Mouse (Mus musculus) midbrain, embryonic 11.5 days (tissue): Measurements from ENCODE around the gene Ccdc17. TPM values are rescaled to one million over a fixed set of nuclear protein-coding genes. Genes with fewer than 3 reads are reported as not detected.

ENCODE experiments used
- ATAC-seq: fragments of 200-750 bp; cut with Nextera tagmentation; 2 replicates; pipeline ENCODE4 v1.8.0; 2017; ENCODE audit warnings: moderate TSS enrichment, moderate library complexity; ENCODE audit not compliant: low FRiP score
- DNase-seq: peaks from one replicate; pipeline ENCODE4 v3.0.0; 2015; ENCODE audit warnings: low spot score; ENCODE audit errors: missing footprints
- H3K27ac ChIP-seq: fragments of 300-500 bp; sonication (generic); 2 replicates; pipeline ENCODE4 v1.5.1; 2014; ENCODE audit warnings: low read depth, low read length
- H3K27me3 ChIP-seq: fragments of 300-500 bp; sonication (generic); 2 replicates; pipeline ENCODE4 v1.6.1; 2014; ENCODE audit warnings: mild to moderate bottlenecking, low read length, moderate library complexity, mixed read lengths; ENCODE audit not compliant: control insufficient read depth, insufficient read depth
- H3K36me3 ChIP-seq: fragments of 300-500 bp; sonication (generic); 2 replicates; pipeline ENCODE4 v1.6.1; 2014; ENCODE audit warnings: mild to moderate bottlenecking, low read length, moderate library complexity, mixed read lengths; ENCODE audit not compliant: control insufficient read depth, insufficient read depth
- H3K4me1 ChIP-seq: fragments of 300-500 bp; sonication (generic); 2 replicates; pipeline ENCODE4 v1.6.1; 2014; ENCODE audit warnings: low read length; ENCODE audit not compliant: control insufficient read depth, insufficient read depth
- H3K4me2 ChIP-seq: fragments of 300-500 bp; sonication (generic); 2 replicates; pipeline ENCODE4 v1.6.1; 2014; ENCODE audit warnings: mild to moderate bottlenecking, moderate library complexity
- H3K4me3 ChIP-seq: fragments of 300-500 bp; sonication (generic); 2 replicates; pipeline ENCODE4 v1.5.1; 2014; ENCODE audit warnings: low read depth, low read length
- H3K9ac ChIP-seq: fragments of 300-500 bp; sonication (generic); 2 replicates; pipeline ENCODE4 v1.6.1; 2014; ENCODE audit warnings: low read length
- H3K9me3 ChIP-seq: fragments of 300-500 bp; sonication (generic); 2 replicates; pipeline ENCODE4 v1.6.1; 2016; ENCODE audit warnings: low read length; ENCODE audit not compliant: control insufficient read depth
- WGBS: fragments of 180-500 bp; shearing (Covaris S2); extraction: QIAGEN DNeasy Blood & Tissue Kit; methylation state at CpG from one replicate; pipeline ENCODE4 v1.1.7; 2014; 5-methylcytosine and 5-hydroxymethylcytosine counted together
- polyA plus RNA-seq: library from polyadenylated mRNA; unstranded; fragments of >200 nt; fragmentation: Nextera tagmentation; extraction: Ambion mirVana; gene quantifications from 2 replicates; pipeline ENCODE4 v1.2.1, GENCODE M21; 2014

Ccdc17 gene
- polyA plus RNA-seq, 1 experiment from 2014 or later, result 1.7 TPM

GRCm38 (mm10) chr4:116596978-116597881, 776 bp downstream of the Ccdc17 start:
- peak overlapping the region; percentile 48; the same call in 1 of the 2 replicates for H3K27ac ChIP-seq
- no peaks in the 10 kb centered on the region for H3K9me3 ChIP-seq
- H3K9ac ChIP-seq, result peak overlapping the region; percentile 75
- peak overlapping the region; percentile 60 for H3K4me3 ChIP-seq
- ATAC-seq, result peak; percentile 94
- under 1% methylated on average over 50 of the region's 50 CpGs for WGBS
- H3K4me2 ChIP-seq, result peak overlapping the region; percentile 87
- peaks cover 15% of the 10 kb centered on the region for H3K4me1 ChIP-seq
- no peaks in the 10 kb centered on the region for H3K27me3 ChIP-seq
- peak; percentile 96 for DNase-seq
- peaks cover 14% of the 10 kb centered on the region; the same call in 1 of the 2 replicates for H3K36me3 ChIP-seq

- no peak overlapping the region for H3K27ac ChIP-seq
- H3K9me3 ChIP-seq, result no peaks in the 10 kb centered on the region
- no peak overlapping the region for H3K4me2 ChIP-seq
- no peaks in the 10 kb centered on the region for H3K4me1 ChIP-seq
- WGBS, result 95% methylated on average over 2 of the region's 2 CpGs
- no peaks in the 10 kb centered on the region for H3K27me3 ChIP-seq
- peaks cover 32% of the 10 kb centered on the region for H3K36me3 ChIP-seq
- DNase-seq, result no peak
- no peak for ATAC-seq
- H3K4me3 ChIP-seq, result no peak overlapping the region
- no peak overlapping the region for H3K9ac ChIP-seq
Observed at GRCm38 (mm10) chr4:116612621-116613020, 16.2 kb downstream of the Ccdc17 start.

GRCm38 (mm10) chr4:116615237-116615636, 18.8 kb downstream of the Ccdc17 start:
- no peak overlapping the region for H3K27ac ChIP-seq
- no peak for DNase-seq
- H3K9me3 ChIP-seq, result no peaks in the 10 kb centered on the region
- no peak overlapping the region for H3K9ac ChIP-seq
- 98% methylated on average over 2 of the region's 2 CpGs for WGBS
- H3K27me3 ChIP-seq, result no peaks in the 10 kb centered on the region
- no peak overlapping the region for H3K4me2 ChIP-seq
- no peaks in the 10 kb centered on the region for H3K4me1 ChIP-seq
- H3K36me3 ChIP-seq, result peaks cover 27% of the 10 kb centered on the region
- H3K4me3 ChIP-seq, result no peak overlapping the region
- no peak for ATAC-seq

- Histone ChIP-seq H3K9ac (no peak overlapping the region), H3K9me3 (no peaks in the 10 kb centered on the region), H3K4me2 (no peak overlapping the region; the same call in 1 of the 2 replicates), H3K4me1 (peaks cover 8% of the 10 kb centered on the region), H3K4me3 (no peak overlapping the region), H3K36me3 (peaks cover 15% of the 10 kb centered on the region), H3K27me3 (no peaks in the 10 kb centered on the region), H3K27ac (no peak overlapping the region)
- WGBS, result 94% methylated on average over 4 of the region's 4 CpGs
- no peak for ATAC-seq
- no peak for DNase-seq
Observed at GRCm38 (mm10) chr4:116624831-116625230, 28.4 kb downstream of the Ccdc17 start.

GRCm38 (mm10) chr4:116626658-116627358, 30.4 kb downstream of the Ccdc17 start:
- Histone ChIP-seq H3K4me1 (peaks cover 8% of the 10 kb centered on the region), H3K9ac (peak overlapping the region; percentile 99), H3K9me3 (no peaks in the 10 kb centered on the region), H3K4me3 (peak overlapping the region; percentile 99), H3K4me2 (peak overlapping the region; percentile 85), H3K27me3 (no peaks in the 10 kb centered on the region), H3K36me3 (peaks cover 4% of the 10 kb centered on the region; the same call in 1 of the 2 replicates), H3K27ac (peak overlapping the region; percentile 92)
- DNase-seq, result peak; percentile 99
- WGBS, result 0% methylated on average over 52 of the region's 53 CpGs
- ATAC-seq, result peak; percentile 85

- Histone ChIP-seq H3K27ac (peak overlapping the region; percentile 92), H3K4me3 (peak overlapping the region; percentile 99), H3K9me3 (no peaks in the 10 kb centered on the region), H3K4me2 (peak overlapping the region; percentile 85), H3K27me3 (no peaks in the 10 kb centered on the region), H3K9ac (peak overlapping the region; percentile 99), H3K36me3 (0 out of 2 replicates have a peak, but pooled peaks cover 4% of the 10 kb centered on the region), H3K4me1 (peaks cover 8% of the 10 kb centered on the region)
- WGBS, result 0% methylated on average over 13 of the region's 13 CpGs
- ATAC-seq (peak; percentile 93), DNase-seq (peak; percentile 99)
Observed at GRCm38 (mm10) chr4:116627359-116627716, 30.9 kb downstream of the Ccdc17 start.

- DNase-seq (peak; percentile 98), ATAC-seq (peak; percentile 89)
- H3K4me3 ChIP-seq, result peak within 1 kb of the TSS; percentile 99
Observed at GRCm38 (mm10) chr4:116627722-116628662, 31.5 kb downstream of the Ccdc17 start, which contains the start of gene Nasp. Gene Nasp (minus strand): TSS chr4:116627941.

GRCm38 (mm10) chr4:116635197-116635596, 38.7 kb downstream of the Ccdc17 start:
- peaks cover 26% of the 10 kb centered on the region for H3K36me3 ChIP-seq
- ATAC-seq, result no peak

More at GRCm38 (mm10) chr4:116627722-116628662, 31.5 kb downstream of the Ccdc17 start, which contains the start of gene Nasp:
- 8% methylated on average over 23 of the region's 23 CpGs for WGBS
- Histone ChIP-seq H3K4me2 (peak within 1 kb of the TSS; percentile 85), H3K36me3 (0 out of 2 replicates have a peak, but pooled peaks cover 4% of the 10 kb centered on the region), H3K4me1 (peaks cover 8% of the 10 kb centered on the region), H3K27ac (peak within 1 kb of the TSS; percentile 92), H3K9me3 (no peaks in the 10 kb centered on the region), H3K27me3 (no peaks in the 10 kb centered on the region), H3K9ac (peak within 1 kb of the TSS; percentile 99)

More at GRCm38 (mm10) chr4:116635197-116635596, 38.7 kb downstream of the Ccdc17 start:
- Histone ChIP-seq H3K9me3 (no peaks in the 10 kb centered on the region), H3K4me3 (no peak overlapping the region), H3K9ac (no peak overlapping the region), H3K4me1 (no peaks in the 10 kb centered on the region), H3K27ac (no peak overlapping the region), H3K4me2 (no peak overlapping the region), H3K27me3 (no peaks in the 10 kb centered on the region)
- peak; percentile 61 for DNase-seq
- 98% methylated on average over 1 of the region's 1 CpGs for WGBS
